Mouse (Mus musculus) MN1 (cell line): ENCODE results near the gene C9.

Experiments used
- DNase-seq: peaks from one replicate; pipeline ENCODE4 v3.0.0-alpha.2; 2016; ENCODE audit warnings: low spot score

The C9 gene

DNA sequence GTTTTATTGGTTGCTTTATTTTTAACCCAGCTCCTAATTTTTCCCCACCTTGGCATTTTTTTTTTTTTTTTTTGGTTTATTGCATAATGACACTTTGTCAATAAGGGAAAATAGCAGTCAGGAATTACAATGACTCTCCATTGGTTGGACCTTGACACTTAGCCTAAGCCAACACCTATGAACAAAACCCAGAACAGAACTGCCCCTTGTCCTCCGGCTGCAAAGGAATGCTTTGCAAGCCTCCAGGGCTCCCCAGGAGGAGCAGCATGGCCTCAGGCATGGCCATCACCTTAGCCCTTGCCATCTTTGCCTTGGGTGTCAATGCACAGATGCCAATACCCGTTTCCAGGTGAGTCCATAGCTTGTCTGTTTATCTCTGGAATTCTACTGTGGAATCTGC, at the start of gene C9:
TSS of gene C9 (plus strand) at position 193 of the 400 bp plus-strand sequence.
- DNase-seq: no peak

DNA sequence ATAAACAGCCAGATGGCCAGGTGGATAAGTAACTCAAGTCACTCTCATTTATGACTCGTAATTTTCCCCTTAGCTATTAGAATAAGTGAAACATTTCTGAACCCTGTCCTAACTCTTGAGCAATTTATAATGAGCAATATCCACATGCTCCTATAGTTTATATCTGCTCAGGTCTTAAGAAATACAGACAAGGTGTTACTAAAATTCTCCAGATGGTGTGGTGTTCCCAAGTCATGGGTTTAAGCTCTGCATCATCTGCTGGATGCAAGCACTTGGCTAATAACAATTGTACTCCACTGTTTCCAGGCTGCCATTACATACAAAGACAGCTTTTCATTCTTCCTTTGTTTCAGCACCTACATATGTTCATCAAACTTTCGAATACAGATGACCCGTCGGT, 46.9 kb upstream of the C9 start:
- no peak for DNase-seq

DNA sequence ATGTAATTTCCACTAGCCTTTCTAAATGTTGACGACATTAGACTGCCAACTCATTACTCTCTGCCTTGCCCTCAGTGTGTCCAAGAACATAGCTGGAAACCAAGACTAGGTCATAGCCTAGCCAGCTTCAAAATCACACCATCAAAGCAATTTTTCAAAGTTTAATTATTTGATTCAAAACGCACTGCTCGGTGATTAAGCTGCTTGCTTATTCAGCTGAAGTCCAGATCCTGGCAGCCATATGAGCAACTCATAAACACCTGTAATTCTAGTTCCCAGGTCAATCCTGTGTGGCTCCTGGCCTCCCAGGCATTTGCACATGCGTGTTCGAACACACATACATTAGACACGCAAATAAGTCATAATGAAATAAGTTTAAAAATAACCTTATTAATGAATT, 46.2 kb upstream of the C9 start:
- no peak for DNase-seq

DNA sequence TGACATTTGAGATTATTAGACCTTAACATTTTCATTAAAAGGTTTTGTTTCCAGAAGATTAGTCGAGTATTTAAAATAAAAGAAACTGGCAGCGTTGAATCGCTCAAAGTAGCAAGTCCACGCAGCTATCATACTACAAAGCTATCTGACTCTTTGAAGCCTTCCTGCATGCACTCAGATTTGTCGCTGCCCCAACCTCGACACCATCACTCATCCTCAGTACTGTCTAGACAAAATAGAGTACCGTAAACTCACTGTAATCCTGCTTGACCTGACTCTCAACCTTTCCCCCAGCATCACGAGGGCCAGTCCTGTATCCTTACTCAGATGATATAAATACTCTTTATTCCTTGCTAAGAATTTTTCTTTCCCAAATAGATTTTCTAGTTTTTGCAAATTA, 45.0 kb upstream of the C9 start:
- DNase-seq: no peak

DNA sequence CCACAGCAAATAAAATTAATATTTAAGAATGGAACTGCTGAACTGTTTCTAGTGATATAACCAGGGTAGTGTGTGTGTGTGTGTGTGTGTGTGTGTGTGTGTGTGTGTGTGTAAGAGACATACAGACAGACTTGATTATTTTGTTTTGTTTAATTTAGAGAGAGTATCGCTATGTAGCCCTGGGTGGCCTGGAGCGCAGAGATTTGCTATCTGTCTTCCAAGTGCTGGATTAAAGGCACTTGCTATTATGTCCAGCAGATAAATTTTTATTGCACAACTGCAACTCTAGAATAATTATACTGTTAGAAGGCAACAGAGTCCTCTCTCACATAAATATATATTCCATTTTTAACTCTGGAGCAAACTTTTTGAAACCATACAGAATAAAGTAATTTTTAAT, 42.7 kb upstream of the C9 start:
- no peak for DNase-seq

DNA sequence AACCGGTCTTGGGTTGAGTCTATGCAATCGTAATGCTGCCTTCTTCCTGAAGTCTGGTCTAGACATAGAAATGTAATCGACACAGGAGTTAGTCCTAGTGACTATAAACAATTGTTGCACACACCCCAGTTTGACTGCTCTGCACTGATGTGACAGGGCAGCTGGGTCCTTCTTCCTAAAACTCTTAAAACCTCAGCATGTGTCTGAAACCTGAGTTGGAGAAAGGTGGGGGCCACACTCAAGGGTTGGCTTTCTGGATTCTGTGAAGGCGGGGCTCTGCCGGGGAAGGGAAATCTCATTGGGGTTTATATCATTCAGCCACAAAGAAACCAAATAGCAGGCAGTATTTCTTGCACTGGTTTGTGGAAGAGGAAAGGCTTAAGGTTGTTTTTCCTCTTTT, 41.0 kb upstream of the C9 start:
- no peak for DNase-seq

DNA sequence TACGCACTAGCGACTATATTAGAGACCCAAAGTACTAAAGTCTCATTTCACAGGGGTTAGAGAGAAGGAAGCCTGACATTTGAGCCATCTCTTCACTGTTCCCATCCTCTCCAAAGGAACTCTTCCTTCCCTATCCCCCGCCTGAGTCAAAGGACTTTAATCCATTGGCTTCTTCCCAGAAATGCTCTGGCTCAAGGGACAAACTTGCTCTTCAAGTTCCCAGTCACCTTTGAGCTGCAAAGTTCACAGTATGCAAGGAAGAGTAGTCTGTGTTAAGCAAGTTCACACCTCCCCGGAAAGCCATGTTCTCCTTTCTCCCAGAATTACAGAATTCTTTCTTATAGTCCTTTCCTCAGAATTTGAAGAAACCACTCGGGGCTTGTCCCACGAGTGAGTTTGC, 38.4 kb upstream of the C9 start:
- DNase-seq: no peak

DNA sequence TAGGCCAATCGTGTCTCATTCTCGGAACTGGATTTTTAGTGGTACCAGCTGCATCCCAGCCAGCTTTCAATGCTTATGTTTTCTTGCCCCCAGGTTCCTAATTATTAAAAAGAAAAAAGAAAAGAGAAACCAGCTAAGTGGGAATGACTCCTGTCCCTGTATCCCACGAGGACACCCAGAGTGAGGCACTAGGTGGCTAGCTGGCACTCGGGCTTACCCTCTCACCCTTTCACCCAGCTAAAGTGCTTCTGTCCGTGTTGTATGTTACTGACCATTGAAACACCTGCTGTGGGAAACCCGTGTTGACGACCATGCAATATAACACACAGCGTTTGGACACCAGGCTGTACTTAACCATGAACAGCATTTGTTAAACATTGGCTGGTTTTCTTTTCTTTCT, 36.1 kb upstream of the C9 start:
- no peak for DNase-seq

DNA sequence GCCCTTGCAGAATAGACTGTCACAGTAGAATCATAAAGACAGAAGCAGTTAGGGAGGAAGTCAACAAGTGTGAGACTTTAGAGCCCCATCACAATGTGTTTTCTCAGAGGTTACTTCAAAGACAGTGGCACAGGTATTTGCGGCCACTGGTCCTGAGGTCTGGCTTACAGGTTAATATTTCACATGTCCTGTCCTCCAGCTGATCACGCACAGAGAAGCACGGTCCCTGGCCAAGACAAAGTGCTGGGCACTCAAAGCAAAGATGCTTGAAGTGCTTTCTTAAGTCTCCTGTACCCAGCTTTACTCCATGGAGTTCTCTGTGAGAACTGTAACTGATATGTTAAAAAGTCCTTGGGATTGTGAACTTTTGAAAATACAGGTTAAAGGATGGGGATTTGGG, 35.0 kb upstream of the C9 start:
- no peak for DNase-seq

DNA sequence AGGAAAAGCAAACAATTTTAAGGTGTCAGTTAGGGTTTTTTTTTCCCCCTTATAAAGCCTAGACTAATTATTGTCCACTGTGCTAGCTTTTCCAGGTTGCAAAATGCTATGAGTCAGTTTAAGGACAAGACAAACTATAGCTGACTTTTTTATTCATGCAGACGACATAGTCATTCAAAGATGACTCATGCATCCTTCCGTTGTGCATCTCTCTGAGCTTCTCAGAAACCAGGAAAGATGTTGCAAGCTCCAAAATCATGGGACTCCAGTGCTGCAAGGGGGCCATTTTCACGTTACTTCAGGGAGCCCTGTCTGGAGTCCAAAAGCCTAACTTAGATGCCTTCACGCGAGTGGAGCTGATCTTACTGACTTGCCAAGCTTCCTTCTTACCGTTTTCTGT, 33.8 kb upstream of the C9 start:
- no peak for DNase-seq

DNA sequence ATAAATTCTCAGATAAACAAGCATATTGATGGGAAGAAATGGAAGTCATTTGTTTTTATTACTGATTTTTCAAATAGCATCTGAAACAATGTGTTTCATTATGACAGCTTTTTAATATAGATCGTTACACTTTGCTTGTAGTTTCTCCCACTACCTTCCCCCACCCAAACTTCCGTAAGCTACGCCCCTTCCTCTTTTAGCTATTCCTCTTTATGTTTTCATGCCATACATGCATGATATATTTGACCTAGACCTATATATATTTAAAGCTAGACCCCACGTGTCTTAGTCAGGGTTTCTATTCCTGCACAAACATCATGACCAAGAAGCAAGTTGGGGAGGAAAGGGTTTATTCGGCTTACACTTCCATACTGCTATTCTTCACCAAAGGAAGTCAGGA, 29.8 kb upstream of the C9 start:
- no peak for DNase-seq

DNA sequence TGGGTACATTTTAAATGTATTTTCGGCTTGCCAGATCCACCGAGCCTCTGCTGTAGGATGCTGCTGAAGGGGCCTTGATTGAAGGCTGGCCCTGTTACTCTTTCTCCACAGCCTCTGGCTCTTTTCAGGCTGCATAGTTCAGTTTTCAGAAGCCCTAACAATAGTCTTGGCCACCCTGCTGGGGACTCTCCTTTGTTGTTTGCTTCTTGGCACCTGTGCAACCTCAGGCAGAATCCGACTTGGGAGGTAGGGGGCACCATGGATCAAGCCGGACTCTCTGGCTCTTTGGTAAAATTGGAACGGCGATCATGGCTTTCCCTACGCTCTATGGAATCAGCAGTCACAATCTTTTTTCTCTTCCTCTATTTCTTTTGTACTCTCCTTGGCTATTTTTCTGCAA, 13.3 kb upstream of the C9 start:
- DNase-seq: no peak

DNA sequence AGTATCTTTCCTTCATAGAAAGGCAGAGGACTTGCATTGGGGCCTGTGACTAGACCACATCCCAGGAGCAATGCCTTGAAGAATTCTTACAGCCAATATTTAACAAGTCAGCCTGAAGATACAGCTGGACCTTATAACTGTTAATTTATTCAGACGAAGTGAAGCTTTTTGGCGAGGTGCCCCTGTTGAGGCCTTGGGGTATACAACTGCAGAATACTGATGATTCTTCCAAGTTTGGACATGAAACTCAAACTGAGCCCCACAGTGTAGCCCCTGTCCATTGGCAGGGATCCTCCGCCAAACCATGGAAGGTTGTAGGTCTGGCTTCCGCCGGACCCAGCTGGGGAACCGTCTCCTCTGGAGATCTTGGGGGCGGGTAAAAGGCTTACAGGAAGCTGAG, 12.7 kb upstream of the C9 start:
- DNase-seq: no peak

DNA sequence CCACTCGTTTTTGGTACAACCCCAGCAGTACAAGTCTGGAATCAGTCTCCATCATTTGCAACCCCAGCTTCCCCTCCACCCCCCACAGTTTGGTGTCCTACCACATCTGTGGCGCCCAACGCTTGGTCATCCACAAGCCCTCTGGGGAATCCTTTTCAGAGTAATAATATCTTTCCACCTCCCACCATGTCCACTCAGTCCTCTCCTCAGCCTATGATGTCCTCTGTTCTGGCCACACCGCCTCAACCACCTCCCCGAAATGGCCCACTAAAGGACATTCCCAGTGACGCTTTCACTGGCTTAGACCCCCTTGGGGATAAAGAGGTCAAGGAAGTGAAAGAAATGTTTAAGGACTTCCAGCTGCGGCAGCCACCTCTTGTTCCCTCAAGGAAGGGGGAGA, 9.8 kb upstream of the C9 start:
- DNase-seq: no peak

DNA sequence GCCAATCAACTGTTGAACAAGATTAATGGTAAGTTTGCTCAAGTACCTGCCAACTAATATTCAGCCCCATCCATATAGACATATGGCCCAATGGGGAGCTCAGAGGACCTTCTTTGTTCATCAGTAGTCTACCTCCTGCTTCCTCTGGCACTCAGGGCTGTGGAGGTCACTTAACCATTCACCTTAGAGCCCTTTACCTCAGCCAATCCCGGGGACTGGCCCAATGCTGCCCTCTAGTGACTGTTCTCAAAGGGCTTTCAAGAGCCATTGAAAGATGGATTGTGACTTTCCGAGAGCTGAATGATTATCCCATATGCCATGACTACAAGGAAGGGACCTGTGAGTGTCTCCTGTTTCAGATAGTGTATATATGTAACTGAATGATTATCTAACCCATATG, 9.4 kb upstream of the C9 start:
- no peak for DNase-seq

DNA sequence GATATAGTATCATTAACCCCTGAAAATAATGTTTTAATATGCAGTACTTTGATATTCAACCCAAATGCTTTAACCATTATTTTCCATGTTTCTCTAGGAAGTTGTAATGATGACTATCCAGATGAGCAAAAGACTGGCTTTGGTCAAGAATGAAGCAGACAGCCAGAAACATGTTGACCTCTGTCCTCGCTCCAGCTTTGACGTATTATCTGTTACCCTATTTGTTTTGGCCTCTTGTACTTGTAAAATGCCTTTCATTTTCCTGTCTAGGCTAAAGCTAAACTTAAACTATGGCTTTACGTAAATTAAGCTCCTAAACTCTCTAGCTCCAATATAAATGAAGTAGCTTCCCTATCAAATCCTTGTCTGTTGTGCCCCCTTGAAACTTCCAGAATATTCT, 6.4 kb upstream of the C9 start:
- DNase-seq: no peak

DNA sequence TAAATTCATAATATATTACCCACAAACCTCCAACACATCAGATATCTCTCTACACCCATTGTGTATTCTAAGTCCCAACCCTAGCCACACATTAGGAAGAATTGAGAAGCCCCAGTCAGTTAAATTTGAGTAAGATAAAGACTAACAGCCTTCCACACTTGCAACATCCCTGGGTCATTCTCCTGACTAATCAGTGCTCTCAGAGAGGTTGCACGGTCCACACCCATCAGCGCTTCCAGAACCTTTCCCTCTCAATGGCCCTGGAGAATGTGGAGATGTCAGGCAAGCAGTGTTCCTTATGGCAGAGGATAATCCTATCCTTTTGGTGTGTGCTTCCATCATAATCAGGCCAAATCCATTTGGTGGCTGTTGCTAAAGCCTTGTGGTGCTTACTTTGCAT, 675 bp upstream of the C9 start:
- DNase-seq: no peak

DNA sequence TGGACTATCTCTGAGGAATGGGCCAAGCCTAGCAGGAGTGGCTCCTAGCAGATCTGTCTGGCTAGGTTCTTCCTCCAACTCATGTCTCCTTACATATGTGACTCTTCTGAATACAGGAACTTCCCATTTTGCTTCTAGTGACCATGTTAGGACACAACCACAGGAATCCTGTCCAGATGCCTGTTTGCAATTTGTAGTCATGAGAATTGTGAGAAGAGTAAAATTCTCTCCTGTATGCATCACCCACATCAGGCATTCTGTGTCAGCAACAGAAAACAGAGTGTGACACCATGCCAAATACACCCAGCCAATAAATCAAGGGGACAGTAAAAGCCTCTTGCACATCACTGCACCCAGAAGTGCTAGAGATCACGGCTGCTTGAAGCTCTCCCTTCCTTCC, 1.1 kb downstream of the C9 start:
- no peak for DNase-seq

DNA sequence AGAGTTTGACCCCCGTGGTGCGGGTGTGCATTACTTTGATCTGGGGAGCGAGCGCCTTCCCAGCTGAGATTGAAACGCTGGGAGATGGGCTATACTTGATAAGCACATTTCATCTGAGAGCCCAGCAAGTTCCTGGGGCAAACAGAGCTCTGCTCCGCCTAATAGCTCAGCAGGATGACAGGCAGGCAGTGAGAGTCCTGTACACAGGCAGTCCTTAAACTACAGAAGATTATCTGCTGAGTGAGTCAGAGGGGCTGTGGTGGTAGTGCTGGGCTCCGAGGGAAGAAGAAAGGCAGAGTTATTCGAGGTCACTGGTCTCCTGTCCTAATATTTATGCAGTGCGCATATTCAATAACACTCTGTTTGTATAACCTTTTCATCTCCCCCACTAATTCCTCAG, 3.8 kb downstream of the C9 start:
- no peak for DNase-seq

DNA sequence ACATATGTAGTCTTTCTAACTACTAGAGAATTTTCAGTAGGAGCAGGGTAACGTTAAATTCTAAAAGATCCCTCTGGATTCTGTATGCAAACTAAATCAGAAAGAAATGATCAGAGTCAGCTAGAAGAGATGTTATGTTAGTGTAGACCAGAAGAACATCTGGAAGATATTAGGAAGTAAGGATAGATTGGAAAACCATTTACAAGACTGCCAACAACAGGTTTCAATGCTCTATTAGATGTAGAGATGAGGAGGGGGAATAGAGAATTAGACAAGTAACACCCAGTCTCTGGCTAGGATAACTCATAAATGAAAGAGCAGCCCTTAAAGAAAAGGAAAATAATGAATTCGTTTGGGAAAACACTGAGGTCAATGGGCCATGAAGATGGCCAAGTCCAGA, 9.3 kb downstream of the C9 start:
- no peak for DNase-seq

DNA sequence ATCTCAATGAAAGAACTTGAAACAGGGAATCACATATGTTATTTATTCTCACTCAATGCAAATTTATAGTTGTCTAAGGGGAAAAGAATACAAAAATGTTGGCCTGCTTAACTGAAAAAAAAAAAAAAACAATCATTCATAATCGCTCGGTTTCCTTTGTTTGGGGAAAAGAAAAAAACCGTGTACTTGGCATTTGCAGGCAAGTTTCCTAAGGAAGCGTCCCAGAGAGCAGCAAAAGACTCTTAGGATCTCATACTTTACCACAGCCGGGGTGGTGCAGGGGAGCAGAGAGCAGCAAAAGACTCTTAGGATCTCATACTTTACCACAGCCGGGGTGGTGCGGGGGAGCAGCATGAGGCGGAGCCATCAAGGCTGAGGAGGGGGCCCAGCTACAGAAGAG, 16.3 kb downstream of the C9 start:
- no peak for DNase-seq

DNA sequence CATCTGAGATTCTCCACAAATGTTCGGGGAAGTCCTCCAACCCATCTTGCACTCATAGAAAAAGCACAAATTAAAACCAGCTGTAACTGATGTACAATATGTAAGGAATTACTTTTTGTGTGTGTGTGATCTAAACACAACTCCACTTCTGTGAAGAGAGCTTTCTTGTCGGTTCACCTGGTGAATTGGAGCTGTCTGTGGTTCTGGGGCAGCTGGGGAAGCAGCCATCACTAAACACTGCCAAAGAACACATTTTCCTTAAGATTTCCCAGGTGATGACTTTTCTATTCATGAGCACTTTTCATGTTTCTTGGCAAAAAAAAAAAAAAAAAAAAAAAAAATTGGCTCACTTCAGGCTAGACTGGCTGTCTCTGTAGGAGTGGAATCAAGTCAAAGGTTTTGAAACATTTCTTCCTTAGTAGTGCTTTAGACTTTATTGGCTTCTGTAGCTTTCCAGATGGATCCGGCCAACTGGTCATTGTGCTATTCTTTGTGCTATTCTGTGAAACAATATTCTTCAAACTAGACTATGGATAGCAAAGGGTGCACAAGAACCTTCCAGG, 18.3 kb downstream of the C9 start:
- no peak for DNase-seq

DNA sequence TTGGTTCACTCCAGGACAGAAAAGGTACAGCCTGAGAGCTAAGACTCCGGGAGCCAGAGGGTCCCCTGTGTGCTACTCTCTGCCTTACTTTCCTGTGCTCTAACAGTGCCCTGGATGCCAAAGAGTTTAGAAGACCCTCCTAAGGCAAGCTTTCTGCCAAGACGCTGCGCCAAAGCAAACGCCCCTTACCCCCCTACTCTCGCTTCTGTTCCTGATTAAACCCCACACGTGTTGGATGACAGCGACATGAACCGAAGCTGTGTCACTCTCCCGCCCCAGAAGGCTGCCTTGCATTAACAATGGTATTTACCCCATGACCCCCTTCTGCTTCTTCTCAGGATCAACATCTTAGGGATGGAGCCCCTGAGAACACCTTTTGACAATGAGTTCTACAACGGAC, 21.9 kb downstream of the C9 start:
- no peak for DNase-seq

DNA sequence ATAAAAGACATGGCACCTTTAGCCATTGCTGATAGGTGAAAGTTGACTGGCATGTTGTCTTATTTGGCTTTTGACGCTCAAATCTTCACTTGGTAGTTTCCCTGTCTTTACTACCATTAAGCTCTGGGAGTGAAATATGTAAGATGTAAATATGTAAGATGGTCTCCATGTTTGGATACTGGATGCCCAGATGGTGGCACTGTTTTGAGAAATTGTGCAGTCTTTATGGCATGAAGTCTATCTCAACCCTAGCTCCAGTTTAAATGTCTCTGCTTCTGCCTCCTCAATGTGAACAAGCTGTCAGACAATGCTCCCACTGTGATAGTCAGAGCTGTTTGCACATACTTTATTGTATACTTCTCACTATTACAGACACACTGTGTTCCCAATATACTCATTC, 23.7 kb downstream of the C9 start:
- no peak for DNase-seq

DNA sequence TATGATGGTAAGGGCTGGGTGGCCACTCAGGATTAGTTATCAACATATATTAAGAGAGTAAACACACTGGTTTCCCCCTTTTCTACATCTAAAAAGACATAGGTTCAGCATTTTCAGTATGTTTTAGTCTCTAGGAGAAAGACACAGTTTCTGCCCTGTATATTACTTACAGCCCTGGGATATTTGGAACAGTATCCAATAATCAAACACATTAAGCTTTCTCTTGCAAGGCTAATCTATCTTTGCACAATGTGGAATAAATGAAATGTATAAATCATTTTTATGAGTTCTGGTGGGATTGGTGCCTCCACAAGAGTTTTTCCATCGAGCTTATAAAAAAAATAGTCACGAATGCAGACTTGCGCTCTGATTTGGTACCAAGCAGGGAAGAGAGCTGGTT, 24.3 kb downstream of the C9 start:
- DNase-seq: no peak
